Mouse (Mus musculus): ENCODE data around the gene Dvl1.
A peak's percentile ranks its signal among the peaks of the same experiment; 100 is the strongest.

Gene Dvl1

GRCm38 (mm10) chr4:155883587-155883986 lies 36.4 kb downstream of the Dvl1 start:
- no peak for DNase-seq (ENCODE audit: inconsistent ontology term)

- no peak for DNase-seq (ENCODE audit: inconsistent ontology term)
These were observed 39.1 kb downstream of the Dvl1 start for GRCm38 (mm10) chr4:155886330-155886729.

- no peak for DNase-seq (ENCODE audit: inconsistent ontology term)
These were observed 40.5 kb downstream of the Dvl1 start for GRCm38 (mm10) chr4:155887674-155888073.

- no peak for DNase-seq (ENCODE audit: inconsistent ontology term)
These were observed 41.0 kb downstream of the Dvl1 start for GRCm38 (mm10) chr4:155888181-155888580.

DNA sequence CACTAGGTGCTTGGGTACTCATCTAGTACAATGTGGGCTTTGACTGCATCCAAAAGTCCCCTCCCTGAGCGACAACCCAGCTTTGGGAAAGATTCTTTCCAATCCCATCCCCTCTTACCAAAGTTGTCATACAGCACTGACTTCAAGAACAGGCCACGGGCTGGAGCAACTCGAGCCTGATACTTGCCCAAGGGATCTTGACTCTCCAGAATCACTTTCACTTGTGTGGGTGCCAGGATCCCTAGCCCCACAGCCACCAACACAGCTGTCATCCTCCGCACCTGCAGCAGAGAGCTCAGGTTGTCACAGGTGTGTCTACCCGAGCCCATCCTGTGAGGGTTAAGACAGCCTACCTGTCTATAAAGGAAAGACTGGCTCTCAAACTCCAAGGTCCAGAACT lies 42.1 kb downstream of the Dvl1 start:
- no peak for DNase-seq (ENCODE audit: inconsistent ontology term)

DNA sequence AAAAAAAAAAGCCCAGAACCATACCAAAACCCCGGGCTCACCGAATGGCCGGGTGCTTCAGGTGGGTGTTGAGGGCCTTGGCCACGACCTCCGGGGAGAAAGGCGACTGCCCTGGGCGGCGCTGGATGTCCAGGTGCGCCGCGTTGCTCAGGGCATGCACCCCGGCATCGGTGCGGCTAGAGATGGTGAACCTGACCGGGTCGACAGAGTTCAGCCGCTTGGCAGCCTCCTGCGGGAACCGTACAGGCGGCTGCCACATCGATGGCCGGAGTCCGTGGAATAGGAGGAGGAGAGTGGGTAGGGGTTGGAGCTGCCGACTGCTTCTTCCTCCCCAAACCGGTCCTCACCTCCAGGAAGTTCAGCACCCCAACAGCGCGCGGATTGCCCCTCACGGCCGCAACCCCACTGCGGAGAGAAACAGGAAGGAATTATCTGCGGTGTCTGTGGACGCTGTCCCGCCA lies 43.8 kb downstream of the Dvl1 start:
- no peak for DNase-seq (ENCODE audit: inconsistent ontology term)

GRCm38 (mm10) chr4:155891551-155892001 lies 44.4 kb downstream of the Dvl1 start, which contains the start of the genes Pusl1 and Acap3:
TSS of gene Pusl1 (minus strand) at chr4:155891781.
TSS of gene Acap3 (plus strand) at chr4:155891822.
- DNase-seq (ENCODE audit: inconsistent ontology term): peak; percentile 98

DNA sequence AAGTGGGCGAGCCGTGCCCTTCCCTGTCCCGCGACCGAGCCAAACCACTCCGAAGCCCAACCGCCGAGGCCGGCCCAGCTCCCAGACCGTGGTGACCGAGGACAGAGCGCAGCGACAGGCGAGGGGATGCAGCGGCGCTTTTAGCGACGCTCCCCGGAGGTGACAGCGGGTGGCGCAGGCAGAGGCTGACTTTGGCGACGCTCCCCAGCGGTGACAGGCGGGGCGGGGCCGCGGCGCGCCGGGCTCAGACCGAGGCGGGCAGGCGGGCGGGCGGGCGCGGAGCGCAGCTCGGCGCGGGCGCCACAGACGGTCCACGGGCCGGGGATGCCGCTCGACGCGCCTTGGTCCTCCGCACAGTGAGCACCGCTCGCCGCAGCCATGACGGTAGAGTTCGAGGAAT lies 44.8 kb downstream of the Dvl1 start:
- DNase-seq (ENCODE audit: inconsistent ontology term): peak; percentile 92

GRCm38 (mm10) chr4:155892438-155893211 lies 45.4 kb downstream of the Dvl1 start:
- DNase-seq (ENCODE audit: inconsistent ontology term): peak; percentile 65

DNA sequence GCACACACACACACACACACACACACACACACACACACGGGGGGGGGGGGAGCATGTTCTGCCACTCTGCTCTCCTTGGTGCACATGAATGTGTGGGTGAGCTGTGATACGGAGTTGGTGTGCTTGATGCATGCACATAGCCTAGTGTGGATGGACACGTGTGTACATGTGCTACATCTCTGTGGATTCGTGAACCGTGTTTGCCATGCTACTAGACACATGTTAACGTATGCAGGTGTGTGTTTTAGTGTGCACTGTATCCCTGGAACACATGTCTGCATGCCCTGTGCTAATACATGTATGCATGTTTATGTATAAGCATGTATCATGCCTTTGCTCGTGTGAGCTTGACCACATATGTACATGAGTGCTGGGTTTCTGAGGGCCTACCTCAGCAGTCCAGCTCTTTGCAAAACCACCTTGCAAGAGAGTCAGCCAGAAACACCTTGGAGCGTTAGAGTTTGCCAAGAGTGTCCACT lies 46.0 kb downstream of the Dvl1 start:
- no peak for DNase-seq (ENCODE audit: inconsistent ontology term)

DNA sequence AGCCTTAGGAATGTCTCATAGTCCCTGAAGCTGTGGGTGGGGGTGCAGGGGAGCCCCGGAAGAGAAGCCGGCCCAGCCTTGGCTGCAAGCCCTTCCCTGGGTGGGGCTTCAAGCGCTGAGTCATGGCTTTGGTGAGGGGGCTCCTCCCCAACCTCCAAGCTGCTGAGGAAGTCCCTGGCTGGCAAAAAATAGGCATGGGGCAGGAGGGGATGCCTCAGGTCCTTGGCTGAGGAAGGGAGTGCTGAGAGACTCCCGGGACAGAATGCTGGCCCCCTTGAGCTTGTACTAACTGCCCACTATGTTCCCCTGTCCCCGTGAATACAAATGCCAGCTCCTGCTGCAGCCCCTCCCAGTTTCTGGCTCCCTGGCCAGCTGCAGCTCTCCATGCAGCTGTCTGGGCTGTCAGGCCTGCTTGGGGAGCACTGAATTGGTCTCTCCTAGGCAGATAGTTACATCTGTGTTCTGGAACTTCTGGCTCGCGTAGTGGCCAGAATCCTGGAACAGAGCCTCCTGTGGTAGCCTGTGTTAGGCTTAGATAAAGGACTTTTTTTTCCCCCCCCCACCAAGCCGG lies 47.2 kb downstream of the Dvl1 start:
- peak; percentile 82 for DNase-seq (ENCODE audit: inconsistent ontology term)

DNA sequence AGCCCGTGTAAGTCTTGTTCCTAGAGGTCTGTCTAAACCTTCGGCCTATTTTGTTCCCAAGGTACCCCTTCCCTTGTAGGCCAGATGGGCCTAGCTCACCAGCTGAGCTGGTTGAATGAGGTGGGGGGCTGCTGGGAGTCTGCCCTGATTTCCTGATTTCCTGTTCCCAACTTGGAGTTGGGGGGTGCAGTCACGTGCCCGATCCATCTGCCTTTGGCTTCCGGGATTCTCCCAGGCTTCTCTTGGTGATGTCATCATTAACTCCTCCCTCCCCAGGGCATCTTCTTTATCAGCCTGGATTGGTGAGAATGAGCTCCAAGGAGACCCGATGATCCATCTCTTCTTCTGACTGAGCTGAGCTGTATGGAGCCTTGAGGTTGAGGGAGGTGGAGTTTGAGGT lies 48.0 kb downstream of the Dvl1 start:
- DNase-seq (ENCODE audit: inconsistent ontology term): peak; percentile 69

DNA sequence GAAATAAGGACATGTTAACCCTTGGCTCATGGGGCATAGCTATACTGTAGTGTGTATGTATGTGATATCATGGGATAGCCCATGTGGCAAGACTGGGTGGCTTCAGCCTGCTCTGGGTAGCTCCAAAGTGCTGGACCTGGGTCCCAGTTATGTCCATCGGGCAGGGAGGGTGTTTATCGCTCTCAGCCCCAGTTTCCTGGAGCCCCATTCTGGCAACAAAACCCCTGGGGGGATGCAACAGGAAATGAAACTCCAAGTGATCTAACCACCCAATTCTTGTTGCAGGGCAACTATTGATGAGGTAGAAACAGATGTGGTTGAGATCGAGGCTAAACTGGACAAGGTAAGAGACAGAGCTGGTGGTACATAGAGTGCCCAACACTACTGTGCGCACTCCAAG lies 48.6 kb downstream of the Dvl1 start:
- no peak for DNase-seq (ENCODE audit: inconsistent ontology term)

DNA sequence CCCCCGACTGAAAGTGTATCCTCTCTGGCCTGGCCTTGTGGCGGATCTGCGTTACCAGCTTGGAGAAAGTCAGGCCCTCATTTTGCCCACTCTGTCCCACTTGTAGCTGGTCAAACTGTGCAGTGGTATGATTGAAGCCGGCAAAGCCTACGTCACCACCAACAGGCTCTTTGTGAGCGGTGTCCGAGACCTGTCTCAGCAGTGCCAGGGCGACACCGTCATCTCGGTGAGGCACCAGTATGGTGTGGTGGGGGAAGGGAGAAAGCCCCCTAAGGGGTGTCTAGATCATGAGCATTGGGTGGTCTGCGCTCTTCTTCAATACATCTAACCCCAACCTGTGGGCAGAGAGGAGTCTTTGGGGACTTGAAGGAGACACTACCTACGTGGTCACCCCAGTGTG lies 49.3 kb downstream of the Dvl1 start:
- no peak for DNase-seq (ENCODE audit: inconsistent ontology term)

GRCm38 (mm10) chr4:155898318-155898717 lies 51.1 kb downstream of the Dvl1 start:
- DNase-seq (ENCODE audit: inconsistent ontology term): no peak

DNA sequence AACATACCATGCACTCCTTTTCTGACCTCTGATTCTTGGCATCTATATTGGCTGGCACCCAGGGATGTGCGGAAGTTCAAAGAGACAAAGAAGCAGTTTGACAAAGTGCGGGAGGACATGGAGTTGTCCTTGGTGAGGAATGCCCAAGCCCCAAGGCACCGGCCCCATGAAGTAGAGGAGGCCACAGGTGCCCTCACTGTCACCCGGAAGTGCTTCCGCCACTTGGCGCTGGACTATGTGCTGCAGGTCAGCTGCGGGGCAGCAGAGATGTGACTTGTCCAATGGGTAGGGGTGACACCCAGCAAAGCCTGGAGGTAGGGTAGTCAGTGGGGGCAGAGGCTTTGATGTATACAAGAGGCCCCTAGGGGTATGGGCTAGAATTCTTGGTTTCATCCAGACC lies 52.2 kb downstream of the Dvl1 start:
- no peak for DNase-seq (ENCODE audit: inconsistent ontology term)

DNA sequence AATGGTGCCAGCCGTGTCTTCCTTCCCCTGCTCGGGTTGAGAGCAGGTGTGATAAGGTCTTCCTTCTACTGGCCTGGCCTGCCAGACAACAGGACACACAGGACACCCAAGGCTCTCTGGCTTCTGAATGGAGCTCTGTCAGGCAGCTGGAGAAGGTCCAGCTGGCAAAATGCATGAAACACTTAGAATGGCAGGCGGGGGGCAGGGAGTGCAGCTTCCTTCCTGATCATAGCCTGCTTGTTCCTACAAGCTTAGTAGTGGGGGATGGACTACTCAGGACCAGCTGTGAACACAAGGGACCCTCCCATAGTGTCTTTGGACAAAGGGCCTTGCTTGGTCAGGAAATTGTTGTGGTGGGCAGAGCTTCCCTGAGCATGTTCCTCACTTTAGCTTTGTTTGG lies 54.0 kb downstream of the Dvl1 start:
- peak; percentile 42 for DNase-seq (ENCODE audit: inconsistent ontology term)

DNA sequence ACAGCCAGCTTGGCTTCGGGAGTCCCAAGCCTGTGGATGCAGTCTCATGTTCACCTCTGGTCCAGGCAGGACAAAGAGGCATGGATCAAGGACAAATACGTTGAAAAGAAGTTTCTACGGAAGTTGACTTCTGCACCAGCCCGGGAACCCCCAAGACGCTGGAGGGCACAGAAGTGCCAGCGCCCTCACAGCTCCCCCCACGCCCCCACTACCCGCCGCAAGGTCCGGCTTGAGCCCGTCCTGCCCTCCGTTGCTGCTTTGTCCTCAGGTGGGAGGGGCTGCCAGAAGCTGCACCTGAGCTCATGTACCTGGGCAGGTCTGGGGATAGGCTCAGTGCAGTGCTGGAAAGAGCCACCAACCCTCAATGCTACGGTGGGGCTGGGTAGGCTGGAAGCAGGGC lies 56.0 kb downstream of the Dvl1 start:
- DNase-seq (ENCODE audit: inconsistent ontology term): no peak

GRCm38 (mm10) chr4:155904318-155905102 lies 57.3 kb downstream of the Dvl1 start:
- DNase-seq (ENCODE audit: inconsistent ontology term): no peak

GRCm38 (mm10) chr4:155905634-155906033 lies 58.4 kb downstream of the Dvl1 start:
- DNase-seq (ENCODE audit: inconsistent ontology term): no peak

- DNase-seq (ENCODE audit: inconsistent ontology term): no peak
These were observed 58.9 kb downstream of the Dvl1 start for GRCm38 (mm10) chr4:155906125-155906524.

DNA sequence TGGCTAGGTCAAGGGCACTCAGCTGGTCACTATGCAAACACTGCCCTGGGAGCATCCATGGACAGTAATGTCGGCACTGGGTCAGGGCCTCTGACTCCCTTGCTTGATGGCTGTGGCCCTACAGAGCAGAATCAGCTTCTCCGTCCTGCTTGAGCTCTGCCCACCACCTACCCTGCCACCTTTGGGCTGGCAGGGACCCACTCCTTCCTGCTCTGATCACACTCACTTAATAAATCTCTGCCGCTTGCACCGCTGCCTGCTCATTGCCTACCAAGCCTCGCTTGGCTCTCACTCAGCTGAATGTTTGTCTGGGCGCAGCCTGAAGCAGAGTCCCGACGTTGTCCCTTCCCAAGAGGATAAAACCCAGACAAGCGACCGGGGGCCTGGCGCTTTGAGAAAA lies 59.8 kb downstream of the Dvl1 start:
- no peak for DNase-seq (ENCODE audit: inconsistent ontology term)
